Mouse (Mus musculus) myocyte (in vitro differentiated cells): ENCODE data around the gene Nfu1. TPM values are rescaled to one million over a fixed set of nuclear protein-coding genes. Genes with fewer than 3 reads are reported as not detected.

Experiments used
- H3K27me3 ChIP-seq: one replicate; pipeline ENCODE4 v1.6.1; 2011; ENCODE audit not compliant: control insufficient read depth, insufficient read depth, insufficient read length
- H3K36me3 ChIP-seq: one replicate; pipeline ENCODE4 v1.6.1; 2011; ENCODE audit not compliant: control insufficient read depth, insufficient read depth
- H3K4me2 ChIP-seq: one replicate; pipeline ENCODE4 v1.6.1; 2011; ENCODE audit warnings: low read depth, control low read depth
- H3K4me3 ChIP-seq: one replicate; pipeline ENCODE4 v1.5.1; 2011; ENCODE audit warnings: mild to moderate bottlenecking, control low read depth, moderate library complexity
- H3K79me2 ChIP-seq: one replicate; pipeline ENCODE4 v1.6.1; 2011; ENCODE audit not compliant: control insufficient read depth, insufficient read depth
- H3ac ChIP-seq: one replicate; pipeline ENCODE4 v1.6.1; 2011; ENCODE audit not compliant: control insufficient read depth, insufficient read length
- CEBPB ChIP-seq: IDR thresholded peaks from 2 replicates; pipeline ENCODE4 v1.6.1; 2011; ENCODE audit warnings: mild to moderate bottlenecking, moderate library complexity; ENCODE audit not compliant: poor library complexity, insufficient read depth, severe bottlenecking
- E2F4 ChIP-seq: IDR thresholded peaks from one replicate; pipeline ENCODE4 v1.6.1; 2011; ENCODE audit warnings: mild to moderate bottlenecking, control low read depth, moderate library complexity; ENCODE audit not compliant: insufficient read depth
- MAX ChIP-seq: IDR thresholded peaks from one replicate; pipeline ENCODE4 v1.6.1; 2011; ENCODE audit warnings: low read depth, mild to moderate bottlenecking, control low read depth
- MYOD1 ChIP-seq, 3 experiments: IDR thresholded peaks; one replicate each; pipeline ENCODE4 v1.6.1; 2011; ENCODE audit warnings: control low read depth in 2 of 3, low read depth in 2 of 3, mild to moderate bottlenecking in 2 of 3, moderate library complexity in 1 of 3; ENCODE audit not compliant: insufficient read length in 2 of 3, control insufficient read depth in 1 of 3
- MYOG ChIP-seq, 3 experiments: IDR thresholded peaks; one replicate each; pipeline ENCODE4 v1.6.1; 2011; ENCODE audit warnings: control low read depth in 2 of 3, low read depth in 2 of 3, mild to moderate bottlenecking in 2 of 3; ENCODE audit not compliant: insufficient read length in 2 of 3, control insufficient read depth in 1 of 3, insufficient read depth in 1 of 3
- POLR2A ChIP-seq: IDR thresholded peaks from one replicate; pipeline ENCODE4 v1.6.1; 2011; ENCODE audit warnings: low read depth, mild to moderate bottlenecking, control low read depth, moderate library complexity; ENCODE audit not compliant: insufficient read length
- POLR2AphosphoS2 ChIP-seq: IDR thresholded peaks from one replicate; pipeline ENCODE4 v1.6.1; 2011; ENCODE audit warnings: low read depth, control low read depth; ENCODE audit not compliant: insufficient read length
- REST ChIP-seq: IDR thresholded peaks from one replicate; pipeline ENCODE4 v1.6.1; 2011; ENCODE audit warnings: mild to moderate bottlenecking, control low read depth, moderate library complexity; ENCODE audit not compliant: insufficient read depth, insufficient read length
- SRF ChIP-seq: IDR thresholded peaks from one replicate; pipeline ENCODE4 v1.6.1; 2011; ENCODE audit warnings: low read depth; ENCODE audit not compliant: control insufficient read depth, insufficient read length
- TCF12 ChIP-seq: IDR thresholded peaks from one replicate; pipeline ENCODE4 v1.6.1; 2011; ENCODE audit warnings: mild to moderate bottlenecking, control low read depth; ENCODE audit not compliant: poor library complexity, insufficient read depth, severe bottlenecking
- TCF3 ChIP-seq: IDR thresholded peaks from one replicate; pipeline ENCODE4 v1.6.1; 2011; ENCODE audit warnings: low read depth, control low read depth; ENCODE audit not compliant: insufficient read length
- USF1 ChIP-seq: IDR thresholded peaks from one replicate; pipeline ENCODE4 v1.6.1; 2011; ENCODE audit warnings: low read depth, mild to moderate bottlenecking, control low read depth, moderate library complexity
- polyA plus RNA-seq: library from polyadenylated mRNA; unstranded; fragments of >200 nt; fragmentation: generic; extraction: Trizol; gene quantifications from one replicate; pipeline ENCODE4 v1.2.1, GENCODE M21; 2012; ENCODE audit warnings: missing spikeins

Gene Nfu1
- polyA plus RNA-seq, 1 experiment: 240 TPM

DNA sequence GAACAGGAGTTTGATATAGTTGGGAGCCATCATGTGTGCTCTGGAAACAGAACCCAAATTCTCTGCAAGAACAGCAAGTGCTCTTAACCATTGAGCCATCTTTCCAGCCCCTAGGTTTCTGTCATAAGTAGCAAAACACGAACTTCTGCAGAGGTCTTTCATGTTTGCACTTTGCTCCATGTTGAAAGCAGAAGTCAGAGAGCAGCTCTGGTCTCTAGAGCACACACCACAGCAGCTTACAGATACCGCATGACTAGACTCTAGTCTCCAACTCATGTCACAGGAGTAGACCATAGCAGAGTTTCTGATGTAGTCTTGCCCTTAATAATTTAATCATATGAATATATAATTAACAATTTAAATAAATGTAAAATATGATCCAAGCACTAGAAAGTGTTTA, 59.2 kb downstream of the Nfu1 start:
- Histone ChIP-seq H3K27me3 (no peaks in the 10 kb centered on the region), H3K79me2 (no peaks in the 10 kb centered on the region), H3K36me3 (peaks cover 41% of the 10 kb centered on the region), H3ac (no peak overlapping the region), H3K4me3 (no peak overlapping the region), H3K4me2 (no peak overlapping the region)
- TF ChIP-seq E2F4 (no peak), MYOG (IDR thresholded peaks at IDR 0.05; ENCODE audit: control insufficient read depth in 1 of 3, insufficient read depth in 1 of 3, insufficient read length in 2 of 3, low read depth in 2 of 3) (no peak), SRF (no peak), POLR2AphosphoS2 (no peak), CEBPB (no peak), USF1 (no peak), REST (no peak), TCF12 (no peak), MAX (no peak), TCF3 (no peak)

DNA sequence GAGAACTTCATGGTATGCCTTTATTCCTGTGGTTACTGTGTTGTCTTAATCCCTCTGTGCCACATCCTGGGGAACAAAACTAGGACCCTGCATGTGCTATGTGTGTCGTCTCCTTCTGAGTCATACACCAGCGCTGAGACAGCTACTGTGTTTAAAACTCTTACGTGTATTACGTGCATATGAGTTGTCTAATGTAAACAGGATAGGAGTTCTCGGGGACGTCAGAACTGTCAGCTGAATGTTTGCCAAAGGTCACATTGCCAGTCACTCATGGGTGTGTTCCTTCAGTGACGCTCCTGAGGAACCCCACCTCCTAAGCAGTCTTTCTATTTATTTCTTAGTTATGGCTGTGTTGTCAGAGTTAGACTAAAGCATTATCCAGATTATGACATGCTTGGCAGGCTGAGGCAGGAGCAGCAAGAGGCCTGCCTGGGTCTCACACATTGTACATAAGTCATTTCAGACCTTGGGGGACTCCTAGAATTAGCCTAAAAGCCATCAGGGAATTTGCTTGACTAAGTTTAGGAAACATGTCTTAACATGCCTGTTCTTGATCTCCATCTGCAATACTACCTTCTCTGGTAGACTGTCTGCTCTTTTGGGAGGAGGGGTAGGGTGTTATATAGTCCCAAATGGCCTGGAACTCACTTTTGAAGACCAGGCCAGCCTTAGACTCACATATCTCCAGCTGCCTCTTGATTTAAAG, 60.3 kb downstream of the Nfu1 start:
- Histone ChIP-seq H3K27me3 (no peaks in the 10 kb centered on the region), H3K79me2 (no peaks in the 10 kb centered on the region), H3K4me3 (no peak overlapping the region), H3K4me2 (peak overlapping the region; percentile 41), H3ac (no peak overlapping the region), H3K36me3 (peaks cover 32% of the 10 kb centered on the region)
- TF ChIP-seq MYOG (IDR thresholded peaks at IDR 0.05; ENCODE audit: control insufficient read depth in 1 of 3, insufficient read depth in 1 of 3, insufficient read length in 2 of 3, low read depth in 2 of 3) (no peak), E2F4 (no peak), TCF3 (no peak), CEBPB (no peak), MAX (no peak), SRF (no peak)

DNA sequence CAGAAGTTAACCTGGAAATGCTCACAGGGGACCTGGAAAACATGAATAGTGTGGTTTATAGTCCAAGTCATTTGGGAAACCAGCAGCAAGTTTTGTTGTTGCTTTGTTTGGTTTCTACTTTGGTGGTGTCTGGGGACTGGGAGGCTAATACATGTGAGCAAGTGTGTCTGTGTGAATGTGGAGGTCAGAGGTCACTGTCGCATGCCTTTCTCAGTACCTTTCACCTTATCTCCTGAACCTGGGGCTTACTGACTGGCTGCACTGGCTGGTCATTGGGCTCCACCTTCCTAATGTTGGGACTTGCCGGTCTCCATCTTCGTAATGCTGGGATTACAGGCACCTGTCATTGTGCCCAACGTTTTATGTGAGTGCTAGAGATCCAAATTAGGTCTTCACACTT, 61.6 kb downstream of the Nfu1 start:
- H3ac ChIP-seq: no peak overlapping the region
- H3K4me3 ChIP-seq: no peak overlapping the region
- TF ChIP-seq CEBPB: no peak
- no peak for TF ChIP-seq POLR2AphosphoS2
- TF ChIP-seq REST: no peak
- TF ChIP-seq MYOG (IDR thresholded peaks at IDR 0.05; ENCODE audit: control insufficient read depth in 1 of 3, insufficient read depth in 1 of 3, insufficient read length in 2 of 3, low read depth in 2 of 3): no peak
- TF ChIP-seq TCF12: no peak
- no peak for TF ChIP-seq E2F4
- no peak for TF ChIP-seq POLR2A
- no peak for TF ChIP-seq MAX
- TF ChIP-seq MYOD1 (IDR thresholded peaks at IDR 0.05; ENCODE audit: control insufficient read depth in 1 of 3, insufficient read length in 2 of 3, low read depth in 2 of 3): no peak
- no peak for TF ChIP-seq SRF
- no peak for TF ChIP-seq USF1
- TF ChIP-seq TCF3: no peak
- no peaks in the 10 kb centered on the region for H3K79me2 ChIP-seq
- H3K36me3 ChIP-seq: peaks cover 26% of the 10 kb centered on the region
- no peaks in the 10 kb centered on the region for H3K27me3 ChIP-seq
- H3K4me2 ChIP-seq: no peak overlapping the region

DNA sequence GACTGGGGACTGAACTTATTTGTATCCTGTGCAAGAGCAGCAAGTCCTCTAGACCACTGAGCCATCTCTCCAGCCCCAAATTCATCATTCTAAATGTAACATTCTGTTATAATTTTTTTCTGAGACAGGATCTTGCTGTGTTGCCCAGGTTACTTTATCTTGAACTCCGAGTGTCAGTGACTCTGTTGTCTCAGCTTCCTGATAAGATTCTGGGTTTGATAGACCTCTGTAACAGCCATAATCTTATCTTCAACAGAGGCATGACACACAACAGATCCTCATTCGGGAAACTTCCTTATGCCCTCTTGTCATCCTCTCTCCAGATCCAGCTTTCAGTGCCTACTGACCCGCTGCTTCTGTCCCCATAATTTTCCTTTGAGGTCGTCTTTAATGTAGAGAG, 63.7 kb downstream of the Nfu1 start:
- Histone ChIP-seq H3K36me3 (peaks cover 22% of the 10 kb centered on the region), H3K79me2 (no peaks in the 10 kb centered on the region), H3K27me3 (no peaks in the 10 kb centered on the region), H3K4me3 (no peak overlapping the region), H3ac (no peak overlapping the region), H3K4me2 (no peak overlapping the region)
- no peak for TF ChIP-seq MYOG (IDR thresholded peaks at IDR 0.05; ENCODE audit: control insufficient read depth in 1 of 3, insufficient read depth in 1 of 3, insufficient read length in 2 of 3, low read depth in 2 of 3)
- TF ChIP-seq USF1: no peak
- no peak for TF ChIP-seq TCF12
- no peak for TF ChIP-seq SRF
- TF ChIP-seq MAX: no peak
- no peak for TF ChIP-seq CEBPB
- no peak for TF ChIP-seq REST
- no peak for TF ChIP-seq POLR2A
- no peak for TF ChIP-seq POLR2AphosphoS2
- no peak for TF ChIP-seq E2F4
- no peak for TF ChIP-seq MYOD1 (IDR thresholded peaks at IDR 0.05; ENCODE audit: control insufficient read depth in 1 of 3, insufficient read length in 2 of 3, low read depth in 2 of 3)
- TF ChIP-seq TCF3: no peak
